Mouse (Mus musculus) left cerebral cortex, postnatal 4 days (tissue): ENCODE measurements around the gene Kat5. TPM values are rescaled to one million over a fixed set of nuclear protein-coding genes. Genes with fewer than 3 reads are reported as not detected.
A peak's percentile ranks its signal among the peaks of the same experiment; 100 is the strongest.

Source experiments
- DNase-seq: peaks from one replicate; pipeline ENCODE4 v3.0.0-alpha.2; 2022
- intact Hi-C: fragments of 180-260 bp; cut with DNase I; formaldehyde crosslinking; loops from one replicate; pipeline ENCODE4 v1.15.1; 2025
- total RNA-seq, 2 experiments: library from RNA; stranded (reverse); gene quantifications; 2 replicates each; pipeline ENCODE4 v1.2.3; 2021

The Kat5 gene
- total RNA-seq, 2 experiments from 2014 or later = 84.6 to 98.4 TPM

- no peak for DNase-seq
- intact Hi-C loops = no loop called here
Measured at GRCm38 (mm10) chr19:5572331-5573125, 37.5 kb downstream of the Kat5 start.

- no peak for DNase-seq
- intact Hi-C loops = no loop called here
Measured at GRCm38 (mm10) chr19:5571831-5572230, 38.2 kb downstream of the Kat5 start.

- intact Hi-C loops = no loop called here
- no peak for DNase-seq
Measured at GRCm38 (mm10) chr19:5570353-5571246, 39.4 kb downstream of the Kat5 start.

GRCm38 (mm10) chr19:5569521-5569920, 40.5 kb downstream of the Kat5 start:
- intact Hi-C loops = loop anchor here (5.0 kb wide), 1 partner anchor 42 kb away; no protein-coding TSS in a partner anchor
- no peak for DNase-seq

- intact Hi-C loops = loop anchor here (5.0 kb wide), 1 partner anchor 41 kb away; no protein-coding TSS in a partner anchor
- DNase-seq = peak; percentile 85
Measured at GRCm38 (mm10) chr19:5568470-5569140, 41.4 kb downstream of the Kat5 start.

GRCm38 (mm10) chr19:5567534-5568469, 42.2 kb downstream of the Kat5 start, which contains the start of gene Ap5b1:
Ap5b1 (plus strand) TSS chr19:5568025.
- DNase-seq = peak; percentile 93
- intact Hi-C loops = loop anchor here (5.0 kb wide), 1 partner anchor 41 kb away; no protein-coding TSS in a partner anchor

- no peak for DNase-seq
- intact Hi-C loops = loop anchor here (5.0 kb wide), 1 partner anchor 40 kb away; no protein-coding TSS in a partner anchor
Measured at GRCm38 (mm10) chr19:5567180-5567533, 42.9 kb downstream of the Kat5 start.

- intact Hi-C loops = loop anchor here (5.0 kb wide), 1 partner anchor 39 kb away; no protein-coding TSS in a partner anchor
- no peak for DNase-seq
Measured at GRCm38 (mm10) chr19:5566316-5566715, 43.7 kb downstream of the Kat5 start.

- intact Hi-C loops = no loop called here
Measured at GRCm38 (mm10) chr19:5562776-5563175, 47.3 kb downstream of the Kat5 start.

GRCm38 (mm10) chr19:5561886-5562285, 48.2 kb downstream of the Kat5 start:
- DNase-seq = no peak
- intact Hi-C loops = no loop called here

More at GRCm38 (mm10) chr19:5562776-5563175, 47.3 kb downstream of the Kat5 start:
- no peak for DNase-seq

GRCm38 (mm10) chr19:5561252-5561790, 48.7 kb downstream of the Kat5 start:
- no peak for DNase-seq
- intact Hi-C loops = no loop called here

- intact Hi-C loops = no loop called here
Measured at GRCm38 (mm10) chr19:5560457-5561041, 49.5 kb downstream of the Kat5 start, which contains the start of gene Ovol1. Ovol1 (minus strand) TSS chr19:5560646.

GRCm38 (mm10) chr19:5559631-5560456, 50.2 kb downstream of the Kat5 start:
- no peak for DNase-seq
- intact Hi-C loops = no loop called here

More at GRCm38 (mm10) chr19:5560457-5561041, 49.5 kb downstream of the Kat5 start, which contains the start of gene Ovol1:
- DNase-seq = no peak

- intact Hi-C loops = no loop called here
- no peak for DNase-seq
Measured at GRCm38 (mm10) chr19:5559229-5559628, 50.8 kb downstream of the Kat5 start.

- intact Hi-C loops = no loop called here
Measured at GRCm38 (mm10) chr19:5558770-5559169, 51.3 kb downstream of the Kat5 start.

GRCm38 (mm10) chr19:5558169-5558568, 51.9 kb downstream of the Kat5 start:
- DNase-seq = no peak

More at GRCm38 (mm10) chr19:5558770-5559169, 51.3 kb downstream of the Kat5 start:
- DNase-seq = no peak

GRCm38 (mm10) chr19:5554212-5554611, 55.8 kb downstream of the Kat5 start:
- intact Hi-C loops = no loop called here
- DNase-seq = no peak

More at GRCm38 (mm10) chr19:5558169-5558568, 51.9 kb downstream of the Kat5 start:
- intact Hi-C loops = no loop called here

GRCm38 (mm10) chr19:5553802-5554201, 56.2 kb downstream of the Kat5 start:
- DNase-seq = no peak
- intact Hi-C loops = no loop called here
